Mouse (Mus musculus) 3134 (cell line): ENCODE measurements around the gene Gm5148.

Experiments used
- DNase-seq: peaks from one replicate; pipeline ENCODE4 v3.0.0-alpha.2; 2011; ENCODE audit warnings: low spot score; ENCODE audit not compliant: insufficient read length; ENCODE audit errors: extremely low read depth

Gm5148 gene

GRCm38 (mm10) chr3:37724171-37724804, at the start of gene Gm5148:
Gene Gm5148, minus strand, starts transcription at chr3:37724490.
- DNase-seq, result no peak

GRCm38 (mm10) chr3:37770951-37771350, 46.7 kb upstream of the Gm5148 start:
- DNase-seq, result peak; percentile 46

GRCm38 (mm10) chr3:37769268-37769756, 45.0 kb upstream of the Gm5148 start:
- DNase-seq, result no peak

- no peak for DNase-seq
These were observed 43.1 kb upstream of the Gm5148 start for GRCm38 (mm10) chr3:37767147-37768015.

GRCm38 (mm10) chr3:37766628-37767027, 42.3 kb upstream of the Gm5148 start:
- no peak for DNase-seq

- no peak for DNase-seq
These were observed 41.7 kb upstream of the Gm5148 start for GRCm38 (mm10) chr3:37765971-37766370.

- DNase-seq, result no peak
These were observed 41.0 kb upstream of the Gm5148 start for GRCm38 (mm10) chr3:37765275-37765674.

GRCm38 (mm10) chr3:37762303-37762702, 38.0 kb upstream of the Gm5148 start:
- no peak for DNase-seq

- no peak for DNase-seq
These were observed 37.5 kb upstream of the Gm5148 start for GRCm38 (mm10) chr3:37761741-37762140.

GRCm38 (mm10) chr3:37760866-37761265, 36.6 kb upstream of the Gm5148 start:
- no peak for DNase-seq

- DNase-seq, result no peak
These were observed 34.5 kb upstream of the Gm5148 start for GRCm38 (mm10) chr3:37758611-37759322.

GRCm38 (mm10) chr3:37758124-37758523, 33.8 kb upstream of the Gm5148 start:
- no peak for DNase-seq

GRCm38 (mm10) chr3:37757613-37758012, 33.3 kb upstream of the Gm5148 start:
- DNase-seq, result no peak

GRCm38 (mm10) chr3:37756005-37756404, 31.7 kb upstream of the Gm5148 start:
- no peak for DNase-seq

GRCm38 (mm10) chr3:37754639-37755038, 30.3 kb upstream of the Gm5148 start:
- no peak for DNase-seq

GRCm38 (mm10) chr3:37753148-37753547, 28.9 kb upstream of the Gm5148 start:
- no peak for DNase-seq

GRCm38 (mm10) chr3:37748002-37748733, 23.9 kb upstream of the Gm5148 start:
- no peak for DNase-seq

- no peak for DNase-seq
These were observed 23.1 kb upstream of the Gm5148 start for GRCm38 (mm10) chr3:37747258-37748001.

- no peak for DNase-seq
These were observed 19.8 kb upstream of the Gm5148 start for GRCm38 (mm10) chr3:37744050-37744449.

- no peak for DNase-seq
These were observed 15.7 kb upstream of the Gm5148 start for GRCm38 (mm10) chr3:37739996-37740395.
